Mouse (Mus musculus) spleen, postnatal 36 days (tissue): ENCODE measurements around the gene Cdh8.

Experiments used
- DNase-seq, 2 experiments: peaks; one replicate each; pipeline ENCODE4 v3.0.0; 2022; ENCODE audit warnings: low spot score in 2 of 2, mixed read lengths in 1 of 2

Gene Cdh8

GRCm38 (mm10) chr8:99415966-99416781 lies at the start of gene Cdh8:
Gene Cdh8, minus strand, starts transcription at chr8:99416471.
- DNase-seq: no peak

GRCm38 (mm10) chr8:99446506-99446905 lies 30.2 kb upstream of the Cdh8 start:
- DNase-seq: no peak

- DNase-seq: no peak
Measured at GRCm38 (mm10) chr8:99425901-99426300, 9.6 kb upstream of the Cdh8 start.

- DNase-seq: no peak
Measured at GRCm38 (mm10) chr8:99421516-99421915, 5.2 kb upstream of the Cdh8 start.

GRCm38 (mm10) chr8:99419726-99420125 lies 3.5 kb upstream of the Cdh8 start:
- DNase-seq: no peak

GRCm38 (mm10) chr8:99417456-99417855 lies 1.2 kb upstream of the Cdh8 start:
- no peak for DNase-seq

- no peak for DNase-seq
Measured at GRCm38 (mm10) chr8:99415076-99415965, 950 bp downstream of the Cdh8 start.

GRCm38 (mm10) chr8:99414483-99414921 lies 1.8 kb downstream of the Cdh8 start:
- DNase-seq: no peak

- no peak for DNase-seq
Measured at GRCm38 (mm10) chr8:99413877-99414482, 2.3 kb downstream of the Cdh8 start.

GRCm38 (mm10) chr8:99393908-99394307 lies 22.4 kb downstream of the Cdh8 start:
- no peak for DNase-seq

GRCm38 (mm10) chr8:99370104-99370503 lies 46.2 kb downstream of the Cdh8 start:
- DNase-seq: no peak

GRCm38 (mm10) chr8:99369166-99369565 lies 47.1 kb downstream of the Cdh8 start:
- no peak for DNase-seq

GRCm38 (mm10) chr8:99368449-99368848 lies 47.8 kb downstream of the Cdh8 start:
- DNase-seq: no peak

GRCm38 (mm10) chr8:99353923-99354322 lies 62.3 kb downstream of the Cdh8 start:
- no peak for DNase-seq

- no peak for DNase-seq
Measured at GRCm38 (mm10) chr8:99353221-99353620, 63.0 kb downstream of the Cdh8 start.

- no peak for DNase-seq
Measured at GRCm38 (mm10) chr8:99349456-99349855, 66.8 kb downstream of the Cdh8 start.

GRCm38 (mm10) chr8:99348618-99349017 lies 67.7 kb downstream of the Cdh8 start:
- no peak for DNase-seq

GRCm38 (mm10) chr8:99339310-99339709 lies 77.0 kb downstream of the Cdh8 start:
- no peak for DNase-seq

- no peak for DNase-seq
Measured at GRCm38 (mm10) chr8:99327559-99327958, 88.7 kb downstream of the Cdh8 start.

- no peak for DNase-seq
Measured at GRCm38 (mm10) chr8:99314561-99314960, 101.7 kb downstream of the Cdh8 start.

- DNase-seq: no peak
Measured at GRCm38 (mm10) chr8:99304184-99304583, 112.1 kb downstream of the Cdh8 start.

- DNase-seq: no peak
Measured at GRCm38 (mm10) chr8:99290201-99290600, 126.1 kb downstream of the Cdh8 start.
